Mouse (Mus musculus): ENCODE measurements around the gene Prokr1. TPM values are rescaled to one million over a fixed set of nuclear protein-coding genes. Genes with fewer than 3 reads are reported as not detected.
A peak's percentile ranks its signal among the peaks of the same experiment; 100 is the strongest.
"Not testable (repeated sequence)": the region's sequence is repeated elsewhere in the genome, so short reads cannot be mapped to it uniquely, and the experiment has no call there.

Gene Prokr1
- total RNA-seq, 1 experiment from 2014 or later: 0.46 TPM

GRCm38 (mm10) chr6:87576648-87577330 lies 13.8 kb downstream of the Prokr1 start:
- no peak for ATAC-seq (replicated peaks; ENCODE audit: low read depth, poor library complexity, severe bottlenecking)

GRCm38 (mm10) chr6:87571863-87572262 lies 18.7 kb downstream of the Prokr1 start:
- not testable (repeated sequence) for ATAC-seq (replicated peaks; ENCODE audit: low read depth, poor library complexity, severe bottlenecking)

- no peak for ATAC-seq (replicated peaks; ENCODE audit: low read depth, poor library complexity, severe bottlenecking)
Measured at GRCm38 (mm10) chr6:87567686-87568593, 22.6 kb downstream of the Prokr1 start.

GRCm38 (mm10) chr6:87565166-87565565 lies 25.4 kb downstream of the Prokr1 start:
- no peak for ATAC-seq (replicated peaks; ENCODE audit: low read depth, poor library complexity, severe bottlenecking)

GRCm38 (mm10) chr6:87564356-87564755 lies 26.2 kb downstream of the Prokr1 start:
- ATAC-seq (replicated peaks; ENCODE audit: low read depth, poor library complexity, severe bottlenecking): no peak

GRCm38 (mm10) chr6:87553724-87554123 lies 36.8 kb downstream of the Prokr1 start:
- no peak for ATAC-seq (replicated peaks; ENCODE audit: low read depth, poor library complexity, severe bottlenecking)

GRCm38 (mm10) chr6:87552054-87552807 lies 38.3 kb downstream of the Prokr1 start:
- peak; percentile 48 for ATAC-seq (replicated peaks; ENCODE audit: low read depth, poor library complexity, severe bottlenecking)

GRCm38 (mm10) chr6:87547836-87548235 lies 42.7 kb downstream of the Prokr1 start:
- peak; percentile 86 for ATAC-seq (replicated peaks; ENCODE audit: low read depth, poor library complexity, severe bottlenecking)

- ATAC-seq (replicated peaks; ENCODE audit: low read depth, poor library complexity, severe bottlenecking): peak; percentile 48; the same call in 1 of the 2 replicates
Measured at GRCm38 (mm10) chr6:87547431-87547830, 43.1 kb downstream of the Prokr1 start.

- no peak for ATAC-seq (replicated peaks; ENCODE audit: low read depth, poor library complexity, severe bottlenecking)
Measured at GRCm38 (mm10) chr6:87545331-87546217, 45.0 kb downstream of the Prokr1 start.

GRCm38 (mm10) chr6:87542027-87542426 lies 48.5 kb downstream of the Prokr1 start:
- ATAC-seq (replicated peaks; ENCODE audit: low read depth, poor library complexity, severe bottlenecking): peak; percentile 87

GRCm38 (mm10) chr6:87541171-87541571 lies 49.4 kb downstream of the Prokr1 start:
- peak; percentile 79 for ATAC-seq (replicated peaks; ENCODE audit: low read depth, poor library complexity, severe bottlenecking)

- no peak for ATAC-seq (replicated peaks; ENCODE audit: low read depth, poor library complexity, severe bottlenecking)
Measured at GRCm38 (mm10) chr6:87538376-87539270, 51.9 kb downstream of the Prokr1 start.

GRCm38 (mm10) chr6:87537678-87538077 lies 52.9 kb downstream of the Prokr1 start:
- no peak for ATAC-seq (replicated peaks; ENCODE audit: low read depth, poor library complexity, severe bottlenecking)

GRCm38 (mm10) chr6:87536270-87536669 lies 54.3 kb downstream of the Prokr1 start:
- ATAC-seq (replicated peaks; ENCODE audit: low read depth, poor library complexity, severe bottlenecking): no peak

GRCm38 (mm10) chr6:87535651-87536050 lies 54.9 kb downstream of the Prokr1 start:
- ATAC-seq (replicated peaks; ENCODE audit: low read depth, poor library complexity, severe bottlenecking): no peak

- peak; percentile 43 for ATAC-seq (replicated peaks; ENCODE audit: low read depth, poor library complexity, severe bottlenecking)
Measured at GRCm38 (mm10) chr6:87534855-87535575, 55.5 kb downstream of the Prokr1 start.
